Mouse (Mus musculus) thymus, adult 2 months (tissue): Measurements from ENCODE around the gene Tomm70a.

Experiments
- CTCF ChIP-seq: fragments of 200-500 bp; IDR thresholded peaks from 2 replicates; pipeline ENCODE4 v1.5.1; 2012; ENCODE audit warnings: mild to moderate bottlenecking, control low read depth, low read length, moderate library complexity, borderline replicate concordance; ENCODE audit not compliant: control insufficient read depth, poor library complexity, insufficient read depth; ENCODE audit errors: extremely low read depth
- POLR2A ChIP-seq: fragments of 200-500 bp; IDR thresholded peaks from 2 replicates; pipeline ENCODE4 v1.6.1; 2012; ENCODE audit warnings: mild to moderate bottlenecking, low read length, control low read depth, moderate library complexity; ENCODE audit not compliant: control insufficient read depth, poor library complexity, insufficient read depth; ENCODE audit errors: extremely low read depth

DNA sequence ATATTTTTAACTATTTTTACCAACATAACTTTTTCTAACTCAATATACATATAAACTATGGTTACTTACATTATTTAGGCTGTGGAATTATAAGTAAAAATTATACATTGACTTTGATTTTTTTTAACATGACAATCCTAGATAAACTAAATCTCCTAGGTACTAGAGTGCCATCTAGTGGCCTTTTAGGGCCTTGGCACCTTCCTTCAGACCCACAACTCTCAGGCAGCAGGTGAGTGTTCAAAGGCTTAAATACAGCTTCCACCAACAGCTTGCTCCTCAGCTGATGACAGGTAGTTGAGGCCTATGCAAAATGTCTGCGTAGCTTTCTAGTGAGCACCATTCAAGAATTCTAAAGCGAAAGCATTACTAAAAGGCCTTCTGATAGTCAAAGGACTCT is 55.8 kb downstream of the Tomm70a start:
- no peak for TF ChIP-seq CTCF
- TF ChIP-seq POLR2A, result no peak
